Mouse (Mus musculus): ENCODE results near the gene Igf2r. TPM values are rescaled to one million over a fixed set of nuclear protein-coding genes. Genes with fewer than 3 reads are reported as not detected.

The Igf2r gene
- 48.7 and 51.5 TPM in 2 replicates for polyA plus RNA-seq (2015; fragmentation: Nextera tagmentation; extraction: Ambion mirVana)

DNA sequence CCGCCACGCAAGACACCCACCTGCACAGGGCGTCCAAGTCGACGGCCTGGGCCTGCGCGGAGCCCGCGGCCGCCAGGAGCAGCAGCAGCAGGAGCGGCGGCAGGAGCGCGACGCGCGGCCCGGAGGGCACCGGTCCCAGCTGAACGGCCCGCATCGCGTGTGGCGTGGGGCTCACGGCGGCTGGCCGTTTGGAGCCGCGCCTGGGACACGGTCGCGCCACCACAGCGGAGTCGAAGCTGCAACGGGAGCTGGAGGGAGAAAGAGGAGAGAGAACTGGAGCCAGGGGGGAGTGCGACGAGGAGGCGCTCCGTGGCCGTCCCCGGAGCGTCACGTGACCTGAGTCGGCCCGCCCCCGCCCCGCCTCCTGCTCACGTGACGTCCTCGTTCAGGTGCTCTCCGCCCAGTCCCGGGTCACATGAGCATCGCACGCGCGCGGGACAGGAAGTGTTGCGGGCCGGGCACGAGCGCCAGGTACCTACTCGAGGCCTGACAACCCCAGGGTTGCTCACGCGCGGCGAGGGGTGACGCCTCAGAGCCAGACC is at the start of gene Igf2r:
TSS of gene Igf2r (minus strand) at position 285 of the 542 bp plus-strand sequence.
- Histone ChIP-seq H3K27me3 (no peaks in the 10 kb centered on the region), H3K4me3 (peak within 1 kb of the TSS; percentile 73), H3K9ac (peak within 1 kb of the TSS; percentile 90), H3K36me3 (peaks cover 41% of the 10 kb centered on the region), H3K4me1 (peaks cover 41% of the 10 kb centered on the region), H3K4me2 (replicated peaks) (peak within 1 kb of the TSS; percentile 62), H3K9me3 (peaks cover 7% of the 10 kb centered on the region), H3K27ac (peak within 1 kb of the TSS; percentile 83)
- WGBS, result 41% methylated on average over 67 of the region's 67 CpGs
- peak; percentile 75 for ATAC-seq (ENCODE audit: low FRiP score, low read depth)

DNA sequence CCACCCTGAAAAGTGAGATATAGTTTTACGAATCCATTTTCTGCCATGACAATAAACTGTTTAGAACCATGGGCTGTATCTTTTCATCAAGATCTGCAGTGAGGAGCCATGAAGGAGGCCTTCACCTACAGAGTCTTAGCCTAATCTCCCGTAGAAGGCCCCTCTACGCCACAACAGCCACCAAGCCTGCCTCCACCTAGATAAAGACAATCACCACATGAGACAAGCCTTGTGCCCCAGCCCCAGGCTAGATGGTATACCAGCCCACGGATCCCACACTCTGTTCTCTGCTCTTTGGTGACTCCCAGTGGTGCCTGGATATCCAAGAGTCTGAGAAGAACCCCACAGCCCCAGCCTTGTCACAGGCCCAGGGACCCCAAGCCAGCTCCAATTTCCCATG is 46.4 kb upstream of the Igf2r start:
- Histone ChIP-seq H3K27me3 (no peaks in the 10 kb centered on the region), H3K4me3 (no peak overlapping the region), H3K4me2 (replicated peaks) (no peak overlapping the region), H3K27ac (no peak overlapping the region), H3K9ac (no peak overlapping the region), H3K36me3 (peaks cover 84% of the 10 kb centered on the region), H3K4me1 (0 out of 2 replicates have a peak, but pooled peaks cover 2% of the 10 kb centered on the region), H3K9me3 (peaks cover 52% of the 10 kb centered on the region)
- ATAC-seq (ENCODE audit: low FRiP score, low read depth), result no peak
- 92% methylated on average over 4 of the region's 4 CpGs for WGBS

DNA sequence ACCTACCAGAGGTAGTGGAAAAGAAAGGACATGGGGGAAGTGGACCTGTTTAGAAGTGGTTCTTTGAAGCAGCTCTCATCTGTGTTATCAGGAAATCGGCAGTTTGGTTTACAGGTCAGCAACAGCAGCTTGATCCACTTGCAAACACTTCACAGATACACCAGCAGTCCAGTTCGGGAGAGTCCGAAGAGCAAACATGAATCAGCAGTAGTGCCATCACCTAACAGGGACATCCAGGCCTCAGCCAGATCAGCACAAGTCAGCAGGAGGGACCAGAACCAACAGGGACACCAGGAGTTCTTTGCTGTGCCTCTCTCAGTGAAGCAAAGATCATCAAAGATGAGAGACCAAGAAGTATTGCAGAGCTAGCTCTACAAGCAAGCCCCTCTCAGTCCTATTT is 45.0 kb upstream of the Igf2r start:
- Histone ChIP-seq H3K27ac (no peak overlapping the region), H3K9ac (no peak overlapping the region), H3K4me3 (no peak overlapping the region), H3K27me3 (no peaks in the 10 kb centered on the region), H3K4me1 (peaks cover 14% of the 10 kb centered on the region; the same call in 1 of the 2 replicates), H3K4me2 (replicated peaks) (no peak overlapping the region), H3K36me3 (peaks cover 70% of the 10 kb centered on the region), H3K9me3 (peaks cover 39% of the 10 kb centered on the region)
- 88% methylated on average over 3 of the region's 3 CpGs for WGBS
- ATAC-seq (ENCODE audit: low FRiP score, low read depth), result no peak

DNA sequence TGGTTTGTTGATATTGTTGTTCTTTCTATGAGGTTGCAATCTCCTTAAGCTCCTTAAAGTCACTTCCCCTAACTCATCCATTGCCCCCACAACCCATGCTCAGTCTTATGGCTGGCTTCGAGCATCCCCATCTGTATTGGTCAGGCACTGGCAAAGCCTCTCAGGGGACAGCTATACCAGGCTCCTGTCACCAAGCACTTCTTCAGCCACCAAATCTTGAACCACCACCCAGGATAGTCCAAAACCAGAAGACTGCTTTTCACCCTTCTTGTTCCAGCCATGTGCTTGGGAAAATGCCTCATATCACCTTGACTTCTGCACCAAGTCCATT is 41.5 kb upstream of the Igf2r start:
- Histone ChIP-seq H3K9me3 (peaks cover 14% of the 10 kb centered on the region; the same call in 1 of the 2 replicates), H3K9ac (no peak overlapping the region), H3K4me2 (replicated peaks) (no peak overlapping the region), H3K4me3 (no peak overlapping the region), H3K27ac (no peak overlapping the region), H3K4me1 (peaks cover 22% of the 10 kb centered on the region), H3K36me3 (peaks cover 39% of the 10 kb centered on the region), H3K27me3 (no peaks in the 10 kb centered on the region)
- 0 out of 2 replicates have a peak, but pooled peaks have one; percentile 7 for ATAC-seq (ENCODE audit: low FRiP score, low read depth)
- 85% methylated on average over 1 of the region's 1 CpGs for WGBS

DNA sequence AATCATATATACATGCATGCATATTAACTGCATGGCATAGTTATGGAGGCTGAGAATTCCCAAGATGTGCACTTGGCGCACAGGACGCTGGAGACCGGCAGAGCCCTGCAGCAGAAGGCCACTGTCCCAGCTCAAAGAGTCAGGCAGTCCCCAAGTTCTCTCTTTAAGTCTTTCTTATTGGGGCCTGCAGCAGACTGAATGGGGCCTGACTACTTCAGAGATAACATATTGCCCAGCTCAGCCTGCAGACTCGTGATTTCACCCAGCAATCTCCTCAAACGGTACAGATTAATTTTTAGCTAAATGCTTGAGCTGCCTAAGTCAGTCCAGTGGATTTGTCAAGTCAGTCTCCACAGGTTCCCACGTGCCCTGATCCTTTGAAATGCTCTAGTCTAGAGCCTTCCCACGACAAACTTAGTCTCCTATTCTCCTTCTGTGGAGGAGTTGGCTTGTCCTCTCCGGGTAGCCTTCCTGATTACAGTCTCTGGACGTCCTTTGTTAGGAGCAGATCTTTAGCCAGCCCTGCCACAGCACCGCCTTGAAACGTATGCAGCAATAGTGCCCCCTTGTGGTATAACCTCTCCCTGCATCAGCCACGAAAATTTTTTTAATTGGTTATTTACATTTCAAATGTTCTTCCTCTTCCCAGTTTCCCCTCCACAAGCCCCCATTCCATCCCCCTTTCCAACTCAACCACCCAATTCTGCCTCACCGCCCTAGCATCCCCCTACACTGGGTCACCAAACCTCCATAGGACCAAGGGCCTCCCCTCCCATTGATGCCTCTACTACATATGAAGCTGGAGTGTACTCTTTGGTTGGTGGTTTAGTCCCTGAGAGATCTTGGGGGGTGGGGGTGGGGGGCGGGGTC is 40.9 kb upstream of the Igf2r start:
- peaks cover 22% of the 10 kb centered on the region for H3K4me1 ChIP-seq
- H3K9me3 ChIP-seq, result peaks cover 14% of the 10 kb centered on the region; the same call in 1 of the 2 replicates
- no peak overlapping the region for H3K4me3 ChIP-seq
- peak overlapping the region; percentile 45; the same call in 1 of the 2 replicates for H3K9ac ChIP-seq
- H3K4me2 ChIP-seq (replicated peaks), result no peak overlapping the region
- peaks cover 33% of the 10 kb centered on the region for H3K36me3 ChIP-seq
- ATAC-seq (ENCODE audit: low FRiP score, low read depth), result peak; percentile 84; the same call in 1 of the 2 replicates
- WGBS, result 26% methylated on average over 14 of the region's 14 CpGs
- H3K27me3 ChIP-seq, result no peaks in the 10 kb centered on the region
- peak overlapping the region; percentile 74 for H3K27ac ChIP-seq

DNA sequence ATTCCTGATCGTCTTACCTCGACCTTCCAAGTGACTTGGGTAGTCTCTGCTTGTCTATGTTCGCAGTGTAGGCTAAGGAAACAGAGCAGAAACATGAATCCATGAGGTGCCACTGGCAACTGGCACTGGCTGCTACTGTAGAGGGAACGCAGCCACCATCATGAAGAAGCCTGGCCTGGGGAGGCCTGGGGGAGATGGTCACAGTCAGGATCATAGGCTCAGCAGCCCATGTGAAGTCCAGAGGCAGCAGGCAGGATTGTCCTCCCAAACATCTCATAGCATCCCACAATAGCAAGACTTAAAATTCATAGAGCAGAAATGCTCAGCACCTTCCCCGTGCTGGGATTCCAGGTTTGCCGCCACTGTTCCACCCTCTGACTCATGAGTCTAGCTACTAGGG is 39.4 kb upstream of the Igf2r start:
- WGBS, result 88% methylated on average over 6 of the region's 6 CpGs
- H3K27me3 ChIP-seq, result no peaks in the 10 kb centered on the region
- H3K36me3 ChIP-seq, result peaks cover 22% of the 10 kb centered on the region
- ATAC-seq (ENCODE audit: low FRiP score, low read depth), result no peak
- peaks cover 22% of the 10 kb centered on the region for H3K4me1 ChIP-seq
- no peak overlapping the region for H3K9ac ChIP-seq
- H3K4me2 ChIP-seq (replicated peaks), result no peak overlapping the region
- peaks cover 8% of the 10 kb centered on the region; the same call in 1 of the 2 replicates for H3K9me3 ChIP-seq
- H3K27ac ChIP-seq, result no peak overlapping the region
- no peak overlapping the region for H3K4me3 ChIP-seq

DNA sequence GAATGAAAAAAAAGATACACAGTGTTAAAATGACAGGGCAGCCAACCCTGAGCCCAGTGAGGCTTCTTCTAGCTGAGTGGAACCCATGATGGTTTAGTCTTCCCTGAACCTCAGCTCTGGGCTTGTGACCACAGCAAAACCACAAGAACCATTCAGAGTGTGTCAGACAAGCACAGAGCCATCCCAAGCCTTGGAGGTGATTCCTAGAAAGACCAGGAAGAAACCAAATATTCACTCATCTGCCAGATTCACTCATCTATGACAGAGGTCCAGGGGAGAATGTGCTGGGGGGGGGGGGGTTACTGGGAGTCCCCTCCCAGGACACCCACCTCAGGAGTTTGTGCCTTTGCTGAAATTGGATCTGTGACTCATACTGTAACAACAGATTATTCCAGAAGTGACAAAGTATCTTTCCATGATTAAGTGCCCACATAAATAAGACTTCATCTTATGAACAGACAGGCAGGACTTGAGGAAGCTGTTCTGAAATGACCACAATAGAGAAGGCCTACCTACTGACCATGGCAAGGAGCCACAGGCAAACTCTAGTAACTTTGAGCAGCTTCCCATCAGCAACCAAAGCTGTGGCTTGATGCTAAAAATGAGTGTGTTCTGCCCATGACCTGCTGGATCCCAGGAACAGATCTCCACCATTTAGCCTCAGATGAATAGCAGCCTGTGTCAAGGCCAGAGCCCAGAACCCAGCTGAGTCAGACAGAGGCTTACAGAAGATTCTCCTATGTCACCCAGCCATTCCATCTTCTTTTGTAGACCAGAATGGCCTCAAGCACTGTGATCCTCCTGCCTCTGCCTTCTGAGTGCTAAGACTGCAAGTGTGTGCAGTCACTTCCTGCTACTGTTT is 35.4 kb upstream of the Igf2r start:
- H3K36me3 ChIP-seq, result 0 out of 2 replicates have a peak, but pooled peaks cover 8% of the 10 kb centered on the region
- H3K9ac ChIP-seq, result no peak overlapping the region
- H3K4me3 ChIP-seq, result no peak overlapping the region
- H3K4me2 ChIP-seq (replicated peaks), result no peak overlapping the region
- no peaks in the 10 kb centered on the region for H3K9me3 ChIP-seq
- H3K4me1 ChIP-seq, result peaks cover 16% of the 10 kb centered on the region
- no peak overlapping the region for H3K27ac ChIP-seq
- H3K27me3 ChIP-seq, result no peaks in the 10 kb centered on the region
- ATAC-seq (ENCODE audit: low FRiP score, low read depth), result no peak

DNA sequence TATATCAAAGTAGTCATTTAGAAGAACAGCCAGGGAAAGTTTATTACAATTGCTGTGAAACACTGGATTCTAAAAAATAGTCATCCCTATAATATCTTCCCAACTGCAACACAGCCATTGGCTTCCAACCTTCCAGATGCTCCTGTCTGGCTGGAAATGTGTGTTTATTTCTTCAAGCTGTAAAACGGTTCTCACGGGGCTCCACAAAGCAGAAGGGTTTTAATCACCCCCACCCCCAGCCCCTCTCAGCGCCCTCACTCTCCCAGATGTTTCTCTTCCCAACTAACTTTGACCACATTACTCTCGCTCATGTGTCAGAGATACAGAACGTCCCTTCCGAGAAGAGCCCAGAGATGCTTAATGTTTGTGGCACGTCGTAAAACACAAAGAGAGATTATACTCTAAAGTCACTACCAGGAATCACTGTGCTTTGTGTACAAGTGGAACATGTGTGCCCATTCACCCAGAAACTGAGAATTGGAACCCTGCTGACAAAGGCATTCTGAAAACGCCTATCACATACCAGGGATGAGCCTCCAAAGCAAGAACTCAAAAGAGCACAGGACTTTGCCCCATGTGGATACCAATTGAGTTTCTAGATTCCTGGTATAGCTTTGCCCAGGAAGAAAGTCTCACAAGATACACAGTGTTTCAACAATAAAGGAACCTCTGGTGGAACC is 32.5 kb upstream of the Igf2r start:
- H3K4me2 ChIP-seq (replicated peaks), result no peak overlapping the region
- 21% methylated on average over 9 of the region's 9 CpGs for WGBS
- ATAC-seq (ENCODE audit: low FRiP score, low read depth), result peak; percentile 75; the same call in 1 of the 2 replicates
- H3K9ac ChIP-seq, result no peak overlapping the region
- H3K36me3 ChIP-seq, result peaks cover 10% of the 10 kb centered on the region
- H3K27me3 ChIP-seq, result no peaks in the 10 kb centered on the region
- H3K9me3 ChIP-seq, result no peaks in the 10 kb centered on the region
- H3K27ac ChIP-seq, result no peak overlapping the region
- H3K4me1 ChIP-seq, result 0 out of 2 replicates have a peak, but pooled peaks cover 12% of the 10 kb centered on the region
- H3K4me3 ChIP-seq, result no peak overlapping the region

DNA sequence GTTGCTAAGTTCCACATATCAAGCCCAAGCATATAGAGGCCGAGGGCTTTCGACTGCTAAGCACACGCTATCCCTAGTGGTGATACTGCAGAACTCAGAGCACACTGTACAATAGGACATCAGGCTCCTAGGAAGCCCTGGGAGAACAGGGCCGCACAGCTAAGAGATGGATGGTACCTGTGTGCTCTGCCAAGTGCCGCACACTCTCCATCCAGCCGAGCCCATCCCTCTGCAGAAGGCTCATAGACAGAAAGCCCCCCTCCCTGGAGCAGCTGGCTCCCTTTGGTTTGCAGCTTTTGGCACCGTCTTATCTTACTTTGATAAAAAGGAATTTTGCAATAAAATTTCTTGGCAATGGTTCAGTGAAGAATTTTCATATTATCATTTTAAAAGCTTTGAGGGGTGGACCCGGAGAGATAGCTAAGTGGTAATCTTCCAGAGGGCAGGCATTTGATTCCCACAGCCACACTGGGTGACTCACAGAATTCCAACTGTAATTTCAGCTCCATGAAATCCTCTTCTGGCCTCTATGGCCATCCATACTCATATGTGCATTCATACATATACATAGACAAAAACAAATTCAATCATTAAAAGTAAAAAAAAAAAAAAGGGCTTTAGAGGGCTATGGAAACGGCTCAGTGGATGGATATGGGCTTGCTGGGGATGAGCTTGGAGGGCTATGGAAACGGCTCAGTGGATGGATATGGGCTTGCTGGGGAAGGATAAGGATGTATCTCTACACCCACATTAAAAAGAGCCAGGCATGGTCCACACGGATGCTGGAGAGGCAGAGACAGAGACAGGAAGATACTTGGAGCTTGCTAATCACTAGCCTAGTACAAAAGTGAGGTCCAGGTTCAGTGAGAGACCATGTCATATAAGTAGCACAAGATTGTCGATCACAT is 30.2 kb upstream of the Igf2r start:
- peaks cover 7% of the 10 kb centered on the region for H3K36me3 ChIP-seq
- H3K27me3 ChIP-seq, result no peaks in the 10 kb centered on the region
- H3K27ac ChIP-seq, result no peak overlapping the region
- H3K9me3 ChIP-seq, result no peaks in the 10 kb centered on the region
- ATAC-seq (ENCODE audit: low FRiP score, low read depth), result 0 out of 2 replicates have a peak, but pooled peaks have one; percentile 21
- H3K4me3 ChIP-seq, result no peak overlapping the region
- H3K9ac ChIP-seq, result no peak overlapping the region
- peaks cover 22% of the 10 kb centered on the region for H3K4me1 ChIP-seq
- WGBS, result 85% methylated on average over 12 of the region's 12 CpGs
- H3K4me2 ChIP-seq (replicated peaks), result no peak overlapping the region

DNA sequence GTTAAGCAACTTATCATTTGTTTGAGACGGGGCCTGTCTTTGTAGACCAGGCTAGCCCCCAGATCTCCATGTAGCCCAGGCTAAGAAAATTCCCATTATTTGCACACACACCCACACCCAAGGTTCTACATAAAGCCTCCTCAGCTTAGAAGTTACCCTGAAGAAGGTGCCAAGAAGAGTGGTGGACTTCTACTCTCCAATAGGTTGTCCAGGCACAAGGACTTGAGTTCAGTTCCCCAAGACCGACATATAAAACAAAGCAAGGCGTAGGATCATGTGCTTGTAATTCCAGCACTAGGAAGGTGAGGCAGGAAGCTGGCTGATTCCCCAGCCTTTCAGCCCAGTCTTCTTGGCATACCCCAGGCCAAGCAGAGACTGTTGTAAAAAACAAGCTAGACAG is 29.1 kb upstream of the Igf2r start:
- ATAC-seq (ENCODE audit: low FRiP score, low read depth), result no peak
- Histone ChIP-seq H3K27me3 (no peaks in the 10 kb centered on the region), H3K9ac (no peak overlapping the region), H3K9me3 (no peaks in the 10 kb centered on the region), H3K4me3 (no peak overlapping the region), H3K27ac (no peak overlapping the region), H3K36me3 (peaks cover 7% of the 10 kb centered on the region), H3K4me2 (replicated peaks) (no peak overlapping the region), H3K4me1 (peaks cover 33% of the 10 kb centered on the region)
- WGBS, result 97% methylated on average over 3 of the region's 3 CpGs

All from limb, embryonic 13.5 days (tissue).